Mouse (Mus musculus) layer of hippocampus, postnatal 10 days (tissue): ENCODE data around the gene Tmem121. TPM values are rescaled to one million over a fixed set of nuclear protein-coding genes. Genes with fewer than 3 reads are reported as not detected.
"Not testable (repeated sequence)": the region's sequence is repeated elsewhere in the genome, so short reads cannot be mapped to it uniquely, and the experiment has no call there.

Experiments used
- DNase-seq, 2 experiments: peaks; one replicate each; pipeline ENCODE4 v3.0.0; 2021; ENCODE audit warnings: low spot score in 2 of 2
- total RNA-seq, 2 experiments: library from RNA; stranded (reverse); gene quantifications; 2 replicates each; pipeline ENCODE4 v1.2.3; 2021

The Tmem121 gene
- total RNA-seq, 2 experiments from 2014 or later: 30.5 to 33.9 TPM

DNA sequence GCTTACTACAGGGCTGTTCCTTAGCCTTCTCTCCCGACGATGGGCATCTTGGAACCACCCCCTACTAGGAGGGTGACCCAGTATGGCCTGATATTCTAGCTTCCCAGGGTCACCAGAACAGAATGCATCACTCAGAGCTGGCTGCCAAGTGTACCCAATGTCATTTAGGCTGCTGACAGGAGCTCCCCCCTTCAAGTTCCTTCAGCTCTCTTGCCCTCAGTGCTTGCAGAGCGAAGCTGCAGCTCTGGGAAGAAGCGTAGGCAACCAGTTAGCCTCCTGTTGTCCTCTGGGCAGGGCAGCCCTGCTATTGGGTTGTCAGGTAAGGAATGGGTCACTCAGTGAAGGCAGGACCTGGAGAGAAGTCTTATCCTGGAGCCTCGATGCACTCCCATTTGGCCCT lies 785 bp upstream of the Tmem121 start:
- DNase-seq: no peak

- no peak for DNase-seq
These were observed 738 bp downstream of the Tmem121 start for GRCm38 (mm10) chr12:113186326-113187010.

DNA sequence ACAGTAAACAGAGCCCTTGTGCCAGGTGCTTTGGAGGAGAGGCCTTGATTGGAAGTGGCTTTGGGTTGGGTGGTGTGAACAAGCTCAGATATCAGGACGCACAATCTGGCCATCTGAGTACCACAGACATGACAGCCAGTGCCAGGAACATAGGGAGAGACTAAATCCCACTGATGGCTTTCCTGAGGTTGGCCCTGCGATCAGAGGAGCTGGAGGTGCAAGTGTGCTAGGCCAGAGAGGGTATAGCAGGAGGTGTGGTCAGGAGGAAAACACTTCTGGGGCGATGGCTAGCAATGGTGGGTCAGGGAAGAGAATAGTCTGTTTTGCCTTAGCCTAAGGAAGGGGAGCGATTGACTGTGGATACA lies 1.3 kb downstream of the Tmem121 start:
- no peak for DNase-seq

DNA sequence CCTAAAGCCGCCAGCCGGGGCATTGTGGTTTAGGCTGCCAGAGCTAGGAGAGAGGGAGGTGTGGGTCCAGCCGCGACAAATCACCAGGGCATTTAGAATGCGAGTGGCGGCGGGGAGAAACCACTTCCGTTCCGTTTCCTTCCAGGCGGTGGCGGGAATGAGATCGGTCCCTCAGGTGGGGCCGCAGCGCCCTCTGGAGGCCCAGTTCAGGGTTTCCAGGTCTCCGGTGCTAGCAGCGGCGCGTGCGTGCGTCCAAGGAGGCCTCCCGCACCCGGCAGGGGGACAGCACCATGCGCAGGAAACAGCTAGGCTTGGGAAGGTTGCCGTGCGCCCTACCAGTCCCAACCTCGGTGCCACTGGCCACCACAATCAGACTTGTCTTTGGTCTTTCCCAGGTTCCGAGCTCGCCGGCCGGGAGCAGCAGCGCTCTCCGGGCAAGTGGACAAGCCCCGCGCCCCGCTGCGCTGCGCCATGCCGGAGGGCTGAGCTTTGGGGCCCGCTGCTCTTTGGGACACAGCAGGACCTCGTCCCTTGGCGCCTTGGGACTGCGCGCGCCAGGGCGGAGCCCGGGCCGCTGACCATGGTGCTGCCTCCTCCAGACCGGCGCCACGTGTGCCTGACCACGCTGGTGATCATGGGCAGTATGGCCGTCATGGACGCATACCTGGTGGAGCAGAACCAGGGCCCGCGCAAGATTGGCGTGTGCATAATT lies 2.0 kb downstream of the Tmem121 start:
- DNase-seq: peak; percentile 96

GRCm38 (mm10) chr12:113188349-113189055 lies 2.8 kb downstream of the Tmem121 start:
- peak in 1 of 2 experiments; percentile 31 for DNase-seq

GRCm38 (mm10) chr12:113193423-113193822 lies 7.7 kb downstream of the Tmem121 start:
- DNase-seq: no peak

GRCm38 (mm10) chr12:113199132-113199531 lies 13.4 kb downstream of the Tmem121 start:
- DNase-seq: not testable (repeated sequence)

DNA sequence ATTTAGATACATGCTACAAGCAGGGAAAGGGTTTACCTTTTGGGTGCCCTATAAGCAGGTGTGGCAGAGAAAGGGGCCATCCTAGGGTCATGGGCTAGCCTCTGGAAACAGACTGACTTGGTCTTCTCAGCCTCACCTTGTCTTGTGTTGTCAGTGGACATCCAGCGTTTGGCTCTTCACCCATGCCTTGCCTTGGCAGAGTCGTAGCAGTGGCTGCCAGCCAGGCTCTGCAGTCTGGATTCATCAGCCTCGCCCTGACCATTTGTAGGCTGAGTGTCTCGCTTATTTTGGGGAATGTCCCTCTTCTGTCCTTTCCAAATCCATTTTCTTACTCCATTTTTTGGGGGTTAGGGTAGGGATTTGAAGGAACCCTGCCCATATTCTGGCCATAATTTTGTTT lies 15.6 kb downstream of the Tmem121 start:
- no peak for DNase-seq

DNA sequence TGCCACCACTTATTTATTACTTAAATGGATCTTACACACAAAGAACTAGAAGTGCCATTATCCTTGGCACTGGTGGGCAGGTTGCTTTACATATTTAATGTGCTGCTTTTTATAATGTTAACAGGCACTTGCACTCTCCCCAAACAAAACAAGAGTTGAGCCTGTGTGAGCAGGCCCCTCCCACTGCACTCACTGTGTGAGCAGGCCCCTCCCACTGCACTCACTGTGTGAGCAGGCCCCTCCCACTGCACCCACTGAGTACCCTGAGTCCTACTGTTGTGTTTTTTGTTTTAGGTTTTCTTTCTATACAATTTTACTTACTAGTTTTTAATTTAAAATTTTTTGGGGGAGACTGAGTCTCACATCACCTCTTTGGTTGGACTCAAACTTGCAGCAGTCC lies 16.3 kb downstream of the Tmem121 start:
- no peak for DNase-seq

DNA sequence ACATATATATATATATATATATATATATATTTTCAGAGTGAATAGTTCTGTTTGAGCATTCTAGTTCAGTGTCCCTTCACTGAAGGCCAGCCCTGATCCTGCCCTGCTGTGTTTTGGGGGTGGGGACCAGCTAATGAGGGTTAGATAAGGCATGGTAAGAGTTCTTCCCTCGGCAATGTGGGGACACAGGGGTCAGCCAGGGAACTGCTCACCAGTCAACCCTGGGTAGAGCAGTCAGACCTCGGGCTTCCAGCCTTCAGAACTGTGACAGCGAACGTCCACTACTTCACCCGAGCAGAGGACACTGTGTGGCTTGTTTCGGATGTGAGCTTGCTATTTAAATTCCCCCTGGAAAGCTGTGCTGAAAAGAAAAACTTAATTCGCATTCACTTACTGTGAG lies 17.8 kb downstream of the Tmem121 start:
- no peak for DNase-seq

- no peak for DNase-seq
These were observed 19.7 kb downstream of the Tmem121 start for GRCm38 (mm10) chr12:113205251-113205942.

- no peak for DNase-seq
These were observed 22.0 kb downstream of the Tmem121 start for GRCm38 (mm10) chr12:113207737-113208136.

- DNase-seq: no peak
These were observed 25.1 kb downstream of the Tmem121 start for GRCm38 (mm10) chr12:113210586-113211378.

DNA sequence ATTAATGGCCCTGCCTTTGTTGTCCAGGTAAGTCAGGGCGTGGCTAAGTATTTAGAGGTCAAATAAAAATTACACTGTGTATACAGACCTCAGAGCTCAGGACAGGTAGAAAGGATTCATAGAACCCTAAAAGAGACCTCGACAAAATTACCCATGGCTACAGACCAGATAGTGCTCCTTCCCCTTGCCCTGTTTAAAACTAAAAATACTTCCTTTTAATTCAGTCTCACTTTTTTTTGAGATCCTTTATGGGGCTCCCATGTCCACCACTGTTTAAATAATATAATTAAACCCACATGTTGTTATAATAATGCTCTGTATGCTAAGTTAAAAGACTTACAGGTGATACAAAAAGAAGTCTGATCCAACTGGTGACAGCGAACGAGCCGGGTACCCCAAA lies 26.0 kb downstream of the Tmem121 start:
- DNase-seq: no peak

- no peak for DNase-seq
These were observed 26.7 kb downstream of the Tmem121 start for GRCm38 (mm10) chr12:113212326-113212924.

DNA sequence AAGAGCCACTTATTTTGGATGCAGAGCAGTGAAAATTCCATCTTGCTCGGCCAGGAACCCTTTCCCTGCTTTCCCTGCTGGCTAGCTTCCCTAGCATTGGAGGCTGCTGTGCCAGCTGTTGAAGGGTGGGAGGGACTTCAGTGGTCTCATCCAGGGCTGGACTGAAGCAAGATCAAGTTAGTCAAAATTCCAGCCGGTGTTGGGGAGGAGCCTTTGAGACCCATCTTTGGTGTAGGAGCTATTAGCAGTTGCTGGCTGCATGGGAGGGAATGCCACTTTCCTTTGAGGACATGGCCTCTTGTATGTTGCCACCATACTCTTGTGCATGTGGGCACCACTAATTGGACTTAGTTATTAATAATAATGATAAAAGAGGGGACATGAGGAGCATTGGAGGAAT lies 27.5 kb downstream of the Tmem121 start:
- no peak for DNase-seq

- DNase-seq: no peak
These were observed 28.5 kb downstream of the Tmem121 start for GRCm38 (mm10) chr12:113214072-113214808.

DNA sequence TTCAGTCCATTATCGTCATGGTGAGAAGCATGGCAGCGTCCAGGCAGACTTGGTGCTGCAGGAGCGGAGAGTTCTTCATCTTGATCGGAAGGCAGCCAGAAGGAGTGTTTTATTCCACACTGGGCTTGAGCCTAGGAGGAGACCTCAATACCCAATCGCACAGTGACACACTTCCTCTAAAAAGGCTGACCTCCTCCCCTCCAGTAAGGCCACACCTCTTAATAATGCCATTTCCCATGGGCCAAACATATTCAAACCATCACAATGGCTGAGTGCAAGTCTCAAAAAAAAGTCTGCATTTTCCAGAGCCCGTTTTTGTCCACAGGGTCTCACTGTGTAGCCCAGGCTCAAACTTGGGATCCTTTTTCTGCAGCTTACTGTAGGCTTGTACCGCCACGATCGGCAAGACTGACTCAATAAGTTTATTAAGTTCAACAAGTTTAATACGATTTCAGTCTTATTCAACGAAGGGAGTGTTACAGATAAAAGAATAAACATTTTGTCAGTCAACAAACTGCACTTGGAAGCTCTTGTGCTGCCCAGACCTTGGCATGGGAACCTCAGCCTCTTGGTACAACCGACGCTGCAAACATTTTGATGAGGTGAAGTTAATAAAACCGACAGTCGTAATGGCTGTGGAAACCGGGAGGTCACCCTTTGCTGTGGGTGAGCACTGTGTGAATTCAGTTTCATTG lies 29.4 kb downstream of the Tmem121 start:
- no peak for DNase-seq
